Mouse (Mus musculus) ES-Bruce4 (cell line): ENCODE results near the gene Svop. TPM values are rescaled to one million over a fixed set of nuclear protein-coding genes. Genes with fewer than 3 reads are reported as not detected.

Source experiments
- H3K27ac ChIP-seq: 2 replicates; pipeline ENCODE4 v1.5.1; 2012; ENCODE audit warnings: low read length, inconsistent platforms; ENCODE audit not compliant: insufficient read depth
- H3K27me3 ChIP-seq: 2 replicates; pipeline ENCODE4 v1.6.1; 2012; ENCODE audit warnings: mild to moderate bottlenecking, low read length, inconsistent platforms; ENCODE audit not compliant: control insufficient read depth, poor library complexity, insufficient read depth, severe bottlenecking
- H3K36me3 ChIP-seq: 2 replicates; pipeline ENCODE4 v1.6.1; 2012; ENCODE audit warnings: inconsistent platforms, mild to moderate bottlenecking, low read length, moderate library complexity; ENCODE audit not compliant: control insufficient read depth, poor library complexity, insufficient read depth, severe bottlenecking
- H3K4me1 ChIP-seq: one replicate; pipeline ENCODE4 v1.8.1; 2011; ENCODE audit warnings: low read length; ENCODE audit not compliant: control insufficient read depth, insufficient read depth
- H3K4me3 ChIP-seq: 2 replicates; pipeline ENCODE4 v1.5.1; 2011; ENCODE audit warnings: low read depth, mild to moderate bottlenecking, low read length
- H3K9ac ChIP-seq: 2 replicates; pipeline ENCODE4 v1.6.1; 2012; ENCODE audit warnings: low read depth, mild to moderate bottlenecking, inconsistent platforms; ENCODE audit not compliant: poor library complexity, severe bottlenecking
- H3K9me3 ChIP-seq: replicated peaks from 2 replicates; pipeline ENCODE4 v1.6.1; 2012; ENCODE audit warnings: mild to moderate bottlenecking, low read length, inconsistent platforms; ENCODE audit not compliant: control insufficient read depth, poor library complexity, insufficient read depth, severe bottlenecking
- CTCF ChIP-seq: IDR thresholded peaks from one replicate; pipeline ENCODE4 v1.8.1; 2011; ENCODE audit warnings: low read depth, low read length
- EP300 ChIP-seq: IDR thresholded peaks from 2 replicates; pipeline ENCODE4 v1.6.1; 2011; ENCODE audit warnings: low read depth, low read length; ENCODE audit not compliant: insufficient read depth
- POLR2A ChIP-seq: IDR thresholded peaks from one replicate; pipeline ENCODE4 v1.8.1; 2011; ENCODE audit warnings: low read length; ENCODE audit not compliant: insufficient read depth
- polyA plus RNA-seq: library from polyadenylated mRNA; stranded (reverse); fragments of >200 nt; gene quantifications from 2 replicates; pipeline ENCODE4 v1.2.4, GENCODE M21; 2011; ENCODE audit warnings: low read depth; ENCODE audit not compliant: missing spikeins, insufficient read depth, insufficient read length

Gene Svop
- polyA plus RNA-seq, 1 experiment, result 11.0 TPM

DNA sequence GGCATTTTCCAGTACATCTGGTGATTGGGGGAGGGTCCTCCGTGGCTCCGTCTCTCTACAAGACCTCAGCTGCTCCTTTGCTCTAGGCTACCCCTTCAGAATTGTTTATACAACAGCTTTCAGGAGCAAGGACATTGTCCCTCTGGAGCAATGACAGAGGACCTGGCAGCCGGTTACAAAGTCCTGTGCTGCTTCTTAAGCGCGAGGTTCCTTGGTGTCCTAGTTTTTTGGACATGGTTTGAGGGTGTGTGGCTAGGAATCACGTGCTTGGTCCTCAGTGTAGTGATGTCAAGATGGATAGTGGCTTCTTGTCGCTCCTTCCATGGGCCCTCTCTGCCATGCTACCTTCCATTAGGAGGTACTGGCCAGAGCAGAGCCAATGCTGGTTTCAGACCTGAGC, 57.0 kb downstream of the Svop start:
- H3K4me1 ChIP-seq, result peaks cover 3% of the 10 kb centered on the region
- TF ChIP-seq EP300 (no peak), CTCF (no peak), POLR2A (no peak)
- H3K4me3 ChIP-seq, result no peak overlapping the region
- no peak overlapping the region for H3K9ac ChIP-seq
- H3K9me3 ChIP-seq, result no peaks in the 10 kb centered on the region
- H3K27ac ChIP-seq, result no peak overlapping the region
- no peaks in the 10 kb centered on the region for H3K36me3 ChIP-seq
- H3K27me3 ChIP-seq, result no peaks in the 10 kb centered on the region

DNA sequence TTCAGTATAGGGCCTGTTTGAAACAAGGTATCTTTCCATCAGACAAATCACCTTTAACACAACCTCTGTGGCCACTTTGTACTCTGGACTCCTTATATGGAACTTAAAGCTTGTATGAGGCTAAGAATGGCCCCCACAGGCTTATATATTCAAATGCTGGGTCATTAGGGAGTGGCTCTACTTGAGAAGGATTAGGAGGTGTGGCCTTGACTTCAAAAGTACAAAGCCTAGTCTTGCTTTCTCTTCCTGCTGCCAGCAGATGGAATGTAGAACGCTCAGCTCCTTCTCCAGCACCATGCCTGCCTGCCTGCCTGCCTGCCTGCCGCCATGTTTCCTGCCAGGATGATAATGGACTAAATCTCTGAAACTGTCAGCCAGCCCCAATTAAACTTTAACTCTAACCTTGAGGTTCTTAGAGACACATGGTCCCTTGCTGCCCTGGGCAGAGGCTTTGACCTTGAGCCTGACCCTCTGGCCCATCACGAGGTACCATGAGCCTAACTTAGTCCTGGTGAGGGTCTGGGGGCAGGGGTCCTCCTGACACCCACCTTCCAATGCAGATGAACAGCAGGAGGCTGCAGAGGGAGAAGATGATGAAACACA, 59.1 kb downstream of the Svop start:
- H3K4me1 ChIP-seq, result peaks cover 3% of the 10 kb centered on the region
- no peak for TF ChIP-seq CTCF
- TF ChIP-seq POLR2A, result no peak
- TF ChIP-seq EP300, result no peak
- no peaks in the 10 kb centered on the region for H3K27me3 ChIP-seq
- H3K36me3 ChIP-seq, result no peaks in the 10 kb centered on the region
- no peaks in the 10 kb centered on the region for H3K9me3 ChIP-seq
- no peak overlapping the region for H3K27ac ChIP-seq
- no peak overlapping the region for H3K4me3 ChIP-seq
- no peak overlapping the region for H3K9ac ChIP-seq

DNA sequence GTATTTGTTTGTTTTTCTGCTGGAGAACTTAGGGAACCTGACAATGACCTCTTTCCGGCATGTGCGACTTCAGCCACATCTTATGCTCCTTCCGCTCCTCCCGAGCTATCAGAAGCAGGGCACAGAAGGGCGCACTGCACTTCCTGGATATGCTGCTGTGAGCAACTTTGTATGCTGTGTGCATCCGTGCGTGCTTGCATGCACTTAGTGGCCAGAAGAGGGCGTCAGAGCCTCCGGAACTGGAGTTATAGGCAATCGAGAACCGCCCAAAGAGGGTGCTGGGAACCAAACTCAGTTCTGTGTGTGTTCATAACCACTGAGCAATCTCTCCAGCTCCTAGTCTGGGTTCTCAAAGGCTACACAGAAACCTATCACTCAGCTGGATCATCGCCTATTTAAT, 60.7 kb downstream of the Svop start:
- Histone ChIP-seq H3K4me1 (peaks cover 3% of the 10 kb centered on the region), H3K9me3 (no peaks in the 10 kb centered on the region), H3K36me3 (no peaks in the 10 kb centered on the region), H3K9ac (no peak overlapping the region), H3K27ac (no peak overlapping the region), H3K4me3 (no peak overlapping the region), H3K27me3 (no peaks in the 10 kb centered on the region)
- TF ChIP-seq EP300 (no peak), CTCF (peak; percentile 56), POLR2A (no peak)

DNA sequence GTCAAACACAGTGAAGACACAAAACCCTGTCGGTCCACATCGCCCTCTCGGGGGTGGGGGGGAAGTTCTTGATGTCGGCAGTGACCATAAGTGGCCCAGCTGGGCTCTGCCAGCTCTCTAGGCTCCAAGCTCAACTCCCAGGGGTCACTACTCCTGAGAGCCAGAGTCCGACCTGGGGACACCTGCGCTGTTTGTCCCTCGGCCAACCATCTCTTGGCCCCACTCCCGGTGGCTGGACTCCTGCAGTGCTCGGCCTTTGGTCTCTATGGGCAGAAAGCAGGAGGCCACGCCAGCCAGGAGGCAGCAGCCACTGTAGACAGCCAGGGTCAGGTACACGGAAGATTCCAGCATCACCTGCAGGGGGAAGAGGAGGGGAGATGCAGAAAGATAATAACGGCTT, 63.3 kb downstream of the Svop start:
- H3K36me3 ChIP-seq, result no peaks in the 10 kb centered on the region
- no peak overlapping the region for H3K9ac ChIP-seq
- H3K9me3 ChIP-seq, result no peaks in the 10 kb centered on the region
- H3K4me1 ChIP-seq, result peaks cover 7% of the 10 kb centered on the region
- no peak overlapping the region for H3K27ac ChIP-seq
- H3K27me3 ChIP-seq, result no peaks in the 10 kb centered on the region
- TF ChIP-seq POLR2A (no peak), EP300 (no peak), CTCF (no peak)
- H3K4me3 ChIP-seq, result no peak overlapping the region

DNA sequence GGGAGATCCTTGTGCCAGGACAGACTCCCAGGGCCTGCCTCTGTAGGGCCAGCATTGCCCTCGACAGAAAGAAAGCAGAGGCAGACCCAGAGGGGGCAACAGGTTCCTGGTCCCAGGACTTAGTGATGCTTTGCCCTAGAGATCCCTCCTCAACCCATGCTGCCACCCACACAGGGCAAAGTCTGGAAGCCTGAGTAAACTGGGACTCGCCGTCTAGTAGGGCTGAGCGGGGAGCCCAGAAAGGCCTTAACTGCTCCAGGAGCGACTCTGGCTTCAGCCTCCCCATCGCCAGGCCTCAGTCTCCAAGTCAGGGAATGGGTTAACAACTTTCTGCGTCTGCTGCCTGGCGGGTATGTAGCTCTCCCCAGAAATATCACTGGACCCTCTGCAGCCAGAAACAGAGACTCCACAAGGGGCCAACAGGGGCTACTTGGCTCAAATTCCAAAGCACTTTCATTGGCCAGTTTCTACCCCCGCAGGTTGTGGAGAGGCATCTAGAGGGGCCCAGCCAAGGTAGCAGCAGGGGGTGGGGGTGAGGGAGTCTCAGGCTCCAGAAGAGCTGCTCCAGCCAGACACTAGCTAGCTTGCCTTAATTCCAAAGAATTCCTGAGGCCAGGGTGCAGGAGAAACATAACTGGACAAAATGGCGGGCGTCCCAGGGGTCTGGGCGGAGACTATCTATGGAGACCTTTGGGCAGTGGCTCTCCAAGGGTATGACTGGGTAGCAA, 64.0 kb downstream of the Svop start:
- TF ChIP-seq EP300 (no peak), POLR2A (no peak), CTCF (no peak)
- Histone ChIP-seq H3K9ac (no peak overlapping the region), H3K27me3 (no peaks in the 10 kb centered on the region), H3K4me1 (peaks cover 7% of the 10 kb centered on the region), H3K27ac (no peak overlapping the region), H3K36me3 (no peaks in the 10 kb centered on the region), H3K9me3 (no peaks in the 10 kb centered on the region), H3K4me3 (no peak overlapping the region)

DNA sequence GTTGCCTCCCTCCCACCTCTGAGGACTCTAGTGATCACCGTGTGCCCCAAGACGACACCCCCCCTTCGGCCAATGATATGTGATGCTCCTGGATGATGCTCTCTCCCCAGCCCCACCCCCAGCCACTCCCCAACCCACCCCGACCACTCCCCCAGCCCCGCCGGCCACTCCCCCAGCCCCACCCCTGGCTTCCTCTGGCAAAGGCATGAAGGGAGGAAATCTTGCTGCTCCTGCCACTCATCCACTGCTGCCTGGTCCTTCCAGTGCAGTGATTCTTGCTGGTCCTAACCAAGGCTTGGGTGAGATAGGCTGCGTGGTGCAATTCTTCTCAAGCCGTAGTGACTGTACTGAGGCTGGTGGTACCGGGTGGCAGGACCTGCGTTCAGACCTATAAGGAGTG, 66.5 kb downstream of the Svop start:
- Histone ChIP-seq H3K4me3 (peak overlapping the region; percentile 19), H3K9ac (no peak overlapping the region)

More for the DNA sequence above, 66.5 kb downstream of the Svop start:
- Histone ChIP-seq H3K36me3 (no peaks in the 10 kb centered on the region), H3K4me1 (peaks cover 4% of the 10 kb centered on the region), H3K27me3 (no peaks in the 10 kb centered on the region), H3K27ac (no peak overlapping the region), H3K9me3 (no peaks in the 10 kb centered on the region)
- TF ChIP-seq POLR2A (no peak), CTCF (no peak), EP300 (no peak)
